Mouse (Mus musculus): ENCODE data around the gene Olfr94.
"Not testable (repeated sequence)": the region's sequence is repeated elsewhere in the genome, so short reads cannot be mapped to it uniquely, and the experiment has no call there.

The Olfr94 gene

GRCm38 (mm10) chr17:37200894-37201293, at the start of gene Olfr94:
Gene Olfr94 (minus strand): TSS chr17:37200994.
- no peak for DNase-seq

- peak in 1 of 2 experiments; percentile 4 for DNase-seq
Measured at GRCm38 (mm10) chr17:37250544-37250943, 49.8 kb upstream of the Olfr94 start.

- no peak for DNase-seq
Measured at GRCm38 (mm10) chr17:37249460-37249859, 48.7 kb upstream of the Olfr94 start.

- peak; percentile 7 to 12 for DNase-seq
Measured at GRCm38 (mm10) chr17:37246715-37247114, 45.9 kb upstream of the Olfr94 start.

GRCm38 (mm10) chr17:37242198-37242597, 41.4 kb upstream of the Olfr94 start:
- DNase-seq = no peak

- not testable (repeated sequence) for DNase-seq
Measured at GRCm38 (mm10) chr17:37237230-37237629, 36.4 kb upstream of the Olfr94 start, which contains the start of gene Olfr97. Gene Olfr97 (minus strand): TSS chr17:37237330.

- no peak for DNase-seq
Measured at GRCm38 (mm10) chr17:37221879-37222278, 21.1 kb upstream of the Olfr94 start.

GRCm38 (mm10) chr17:37219846-37220245, 19.1 kb upstream of the Olfr94 start, which contains the start of gene Olfr96:
Gene Olfr96 (plus strand): TSS chr17:37220146.
- no peak for DNase-seq

GRCm38 (mm10) chr17:37218486-37218885, 17.7 kb upstream of the Olfr94 start:
- DNase-seq = no peak

- DNase-seq = no peak
Measured at GRCm38 (mm10) chr17:37213018-37213417, 12.2 kb upstream of the Olfr94 start, which contains the start of gene Olfr95. Gene Olfr95 (minus strand): TSS chr17:37213118.

- peak in 1 of 2 experiments; percentile 6 for DNase-seq
Measured at GRCm38 (mm10) chr17:37210884-37211768, 10.3 kb upstream of the Olfr94 start.

- DNase-seq = no peak
Measured at GRCm38 (mm10) chr17:37203917-37204236, 3.1 kb upstream of the Olfr94 start.

- peak; percentile 65 to 77 for DNase-seq
Measured at GRCm38 (mm10) chr17:37203206-37203916, 2.6 kb upstream of the Olfr94 start.

GRCm38 (mm10) chr17:37196845-37197724, 3.7 kb downstream of the Olfr94 start:
- no peak for DNase-seq

- DNase-seq = no peak
Measured at GRCm38 (mm10) chr17:37194782-37195181, 6.0 kb downstream of the Olfr94 start.

- no peak for DNase-seq
Measured at GRCm38 (mm10) chr17:37193656-37194055, 7.1 kb downstream of the Olfr94 start, which contains the start of gene Ubd. Gene Ubd (plus strand): TSS chr17:37193892.

- DNase-seq = no peak
Measured at GRCm38 (mm10) chr17:37193032-37193431, 7.8 kb downstream of the Olfr94 start.

GRCm38 (mm10) chr17:37190711-37191110, 10.1 kb downstream of the Olfr94 start:
- DNase-seq = peak; percentile 15 to 26

- DNase-seq = no peak
Measured at GRCm38 (mm10) chr17:37185474-37185873, 15.3 kb downstream of the Olfr94 start.

- no peak for DNase-seq
Measured at GRCm38 (mm10) chr17:37161394-37161793, 39.4 kb downstream of the Olfr94 start, which contains the start of gene Olfr93. Gene Olfr93 (minus strand): TSS chr17:37161494.

Measured in cerebellum, adult 18-20 months (tissue).